Mouse (Mus musculus) embryonic facial prominence, embryonic 11.5 days (tissue): ENCODE results near the gene Rpl6. TPM values are rescaled to one million over a fixed set of nuclear protein-coding genes. Genes with fewer than 3 reads are reported as not detected.

Experiments
- ATAC-seq: fragments of 200-750 bp; cut with Nextera tagmentation; replicated peaks from 2 replicates; pipeline ENCODE4 v1.8.0; 2017; ENCODE audit warnings: low read depth; ENCODE audit not compliant: insufficient number of reproducible peaks, low FRiP score, low TSS enrichment
- DNase-seq: peaks from one replicate; pipeline ENCODE4 v3.0.0-alpha.2; 2015; ENCODE audit warnings: low spot score
- H3K27ac ChIP-seq: fragments of 300-500 bp; sonication (generic); replicated peaks from 2 replicates; pipeline ENCODE4 v1.5.1; 2014; ENCODE audit warnings: mild to moderate bottlenecking, low read depth, low read length, control low read depth
- H3K27me3 ChIP-seq: fragments of 300-500 bp; sonication (generic); 2 replicates; pipeline ENCODE4 v1.6.1; 2014; ENCODE audit warnings: mild to moderate bottlenecking, low read length, moderate library complexity, mixed read lengths; ENCODE audit not compliant: control insufficient read depth, insufficient read depth
- H3K36me3 ChIP-seq: fragments of 300-500 bp; sonication (generic); replicated peaks from 2 replicates; pipeline ENCODE4 v1.6.1; 2014; ENCODE audit warnings: low read depth, mild to moderate bottlenecking, low read length, moderate library complexity, mixed read lengths; ENCODE audit not compliant: control insufficient read depth, insufficient read depth
- H3K4me1 ChIP-seq: fragments of 300-500 bp; sonication (generic); 2 replicates; pipeline ENCODE4 v1.6.1; 2014; ENCODE audit warnings: low read length, mixed read lengths; ENCODE audit not compliant: control insufficient read depth, insufficient read depth
- H3K4me2 ChIP-seq: fragments of 300-500 bp; sonication (generic); 2 replicates; pipeline ENCODE4 v1.6.1; 2014; ENCODE audit warnings: low read depth, mild to moderate bottlenecking, control low read depth, low read length, moderate library complexity
- H3K4me3 ChIP-seq: fragments of 300-500 bp; sonication (generic); 2 replicates; pipeline ENCODE4 v1.5.1; 2014; ENCODE audit warnings: low read depth, low read length, control low read depth
- H3K9ac ChIP-seq: fragments of 300-500 bp; sonication (generic); replicated peaks from 2 replicates; pipeline ENCODE4 v1.6.1; 2014; ENCODE audit warnings: mild to moderate bottlenecking, control low read depth, low read length
- H3K9me3 ChIP-seq: fragments of 300-500 bp; sonication (generic); replicated peaks from 2 replicates; pipeline ENCODE4 v1.6.1; 2016; ENCODE audit warnings: mild to moderate bottlenecking, low read length, inconsistent platforms, mixed read lengths; ENCODE audit not compliant: control insufficient read depth
- WGBS: fragments of 180-500 bp; shearing (Covaris S2); extraction: QIAGEN DNeasy Blood & Tissue Kit; methylation state at CpG from one replicate; pipeline ENCODE4 v1.1.7; 2014; 5-methylcytosine and 5-hydroxymethylcytosine counted together
- polyA plus RNA-seq: library from polyadenylated mRNA; unstranded; fragments of >200 nt; fragmentation: Nextera tagmentation; extraction: Ambion mirVana; gene quantifications from 2 replicates; pipeline ENCODE4 v1.2.1, GENCODE M21; 2014

Gene Rpl6
- polyA plus RNA-seq, 1 experiment from 2014 or later, result 796 TPM

GRCm38 (mm10) chr5:121242261-121242660 lies 38.0 kb downstream of the Rpl6 start:
- Histone ChIP-seq H3K27ac (no peak overlapping the region), H3K9me3 (no peaks in the 10 kb centered on the region), H3K4me3 (no peak overlapping the region), H3K36me3 (no peaks in the 10 kb centered on the region), H3K4me2 (no peak overlapping the region), H3K9ac (no peak overlapping the region), H3K27me3 (no peaks in the 10 kb centered on the region), H3K4me1 (no peaks in the 10 kb centered on the region)
- WGBS, result 47% methylated on average over 1 of the region's 1 CpGs
- ATAC-seq, result no peak
- no peak for DNase-seq

GRCm38 (mm10) chr5:121242701-121243100 lies 38.4 kb downstream of the Rpl6 start:
- ATAC-seq (no peak), DNase-seq (no peak)
- Histone ChIP-seq H3K36me3 (no peaks in the 10 kb centered on the region), H3K4me3 (no peak overlapping the region), H3K9ac (no peak overlapping the region), H3K4me2 (no peak overlapping the region), H3K9me3 (no peaks in the 10 kb centered on the region), H3K27ac (no peak overlapping the region), H3K27me3 (no peaks in the 10 kb centered on the region), H3K4me1 (no peaks in the 10 kb centered on the region)
- 89% methylated on average over 1 of the region's 1 CpGs for WGBS

DNA sequence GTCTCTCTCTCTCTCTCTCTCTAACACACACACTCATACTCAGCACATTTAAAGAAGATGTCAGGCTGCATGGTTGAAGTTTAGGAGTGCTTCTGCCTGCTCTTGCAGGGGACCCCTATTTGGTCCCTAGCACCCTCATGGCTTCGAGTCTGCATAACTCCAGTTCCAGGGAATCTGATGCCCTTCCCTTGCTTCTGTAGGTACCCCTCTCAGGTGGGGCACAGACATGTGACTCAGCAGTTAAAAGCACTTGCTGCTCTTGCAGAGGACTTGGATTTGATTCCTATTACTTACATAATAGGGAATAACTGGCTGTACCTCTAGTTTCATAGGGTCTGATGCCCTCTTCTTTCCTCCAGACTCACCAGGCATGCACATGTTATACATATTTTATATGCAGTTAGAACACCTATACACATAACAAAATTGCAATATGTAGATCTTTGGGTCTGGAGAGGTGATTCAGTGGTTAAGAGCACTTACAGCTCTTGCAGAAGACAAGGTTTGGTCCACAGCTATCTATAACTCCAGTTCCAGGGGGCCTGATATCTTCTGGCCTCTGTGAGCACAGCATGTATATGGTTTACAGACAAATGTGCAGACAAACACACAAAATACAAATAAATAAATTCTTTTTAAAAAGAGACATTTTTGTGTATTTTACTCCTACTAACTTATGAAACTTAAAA lies 39.5 kb downstream of the Rpl6 start:
- H3K9ac ChIP-seq, result no peak overlapping the region
- 83% methylated on average over 1 of the region's 1 CpGs for WGBS
- H3K27me3 ChIP-seq, result no peaks in the 10 kb centered on the region
- H3K4me1 ChIP-seq, result no peaks in the 10 kb centered on the region
- DNase-seq (no peak), ATAC-seq (no peak)
- H3K27ac ChIP-seq, result no peak overlapping the region
- H3K9me3 ChIP-seq, result no peaks in the 10 kb centered on the region
- no peak overlapping the region for H3K4me2 ChIP-seq
- H3K36me3 ChIP-seq, result no peaks in the 10 kb centered on the region
- H3K4me3 ChIP-seq, result no peak overlapping the region

GRCm38 (mm10) chr5:121244365-121244731 lies 40.1 kb downstream of the Rpl6 start:
- Histone ChIP-seq H3K27ac (no peak overlapping the region), H3K27me3 (no peaks in the 10 kb centered on the region), H3K4me3 (no peak overlapping the region), H3K36me3 (no peaks in the 10 kb centered on the region), H3K9me3 (no peaks in the 10 kb centered on the region), H3K9ac (no peak overlapping the region), H3K4me2 (no peak overlapping the region), H3K4me1 (no peaks in the 10 kb centered on the region)
- 94% methylated on average over 5 of the region's 5 CpGs for WGBS
- no peak for ATAC-seq
- DNase-seq, result no peak

- no peak for ATAC-seq
- WGBS, result 85% methylated on average over 7 of the region's 7 CpGs
Measured at GRCm38 (mm10) chr5:121245201-121245600, 40.9 kb downstream of the Rpl6 start.

DNA sequence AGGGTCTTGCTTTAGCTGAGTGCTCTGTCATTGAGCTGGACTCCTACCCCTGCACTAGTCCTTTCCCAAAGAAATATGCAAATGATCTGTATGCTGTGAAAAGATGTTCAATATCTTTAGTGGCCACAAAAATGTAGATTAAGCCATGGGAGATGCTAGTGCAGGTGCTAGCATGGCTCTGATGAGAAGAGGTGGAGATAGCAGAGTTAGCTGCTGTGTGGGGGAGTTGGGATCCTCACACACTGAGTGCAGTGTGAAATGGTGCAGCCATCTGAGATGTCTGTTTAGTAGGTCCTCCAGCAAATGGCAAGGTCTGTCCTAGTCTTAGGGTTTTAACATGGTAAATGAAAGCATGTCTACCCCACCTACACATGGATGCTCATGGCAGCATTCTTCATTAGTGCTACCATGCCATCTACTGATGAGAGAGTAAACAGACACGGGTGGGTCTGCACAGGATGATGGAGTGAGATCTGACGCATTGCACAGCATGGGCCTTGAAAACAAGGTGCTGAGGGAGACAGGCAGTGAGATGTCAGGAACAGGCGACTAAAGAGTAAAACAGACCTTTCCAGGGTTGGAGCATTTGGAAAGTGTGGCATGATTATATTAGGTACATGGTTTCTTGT lies 44.6 kb downstream of the Rpl6 start:
- Histone ChIP-seq H3K4me1 (no peaks in the 10 kb centered on the region), H3K4me3 (no peak overlapping the region), H3K36me3 (peaks cover 1% of the 10 kb centered on the region; the same call in 1 of the 2 replicates), H3K27ac (no peak overlapping the region), H3K4me2 (no peak overlapping the region), H3K9ac (no peak overlapping the region), H3K27me3 (no peaks in the 10 kb centered on the region), H3K9me3 (no peaks in the 10 kb centered on the region)
- WGBS, result 83% methylated on average over 3 of the region's 3 CpGs
- ATAC-seq (no peak), DNase-seq (no peak)

More at GRCm38 (mm10) chr5:121245201-121245600, 40.9 kb downstream of the Rpl6 start:
- Histone ChIP-seq H3K9me3 (no peaks in the 10 kb centered on the region), H3K4me3 (no peak overlapping the region), H3K4me2 (no peak overlapping the region), H3K9ac (no peak overlapping the region), H3K27me3 (no peaks in the 10 kb centered on the region), H3K36me3 (no peaks in the 10 kb centered on the region), H3K27ac (no peak overlapping the region), H3K4me1 (no peaks in the 10 kb centered on the region)
- no peak for DNase-seq

GRCm38 (mm10) chr5:121249693-121250092 lies 45.4 kb downstream of the Rpl6 start:
- no peak overlapping the region for H3K9ac ChIP-seq
- H3K4me2 ChIP-seq, result no peak overlapping the region
- 90% methylated on average over 3 of the region's 3 CpGs for WGBS
- no peaks in the 10 kb centered on the region for H3K27me3 ChIP-seq
- H3K36me3 ChIP-seq, result peaks cover 3% of the 10 kb centered on the region; the same call in 1 of the 2 replicates
- ATAC-seq (no peak), DNase-seq (no peak)
- H3K4me3 ChIP-seq, result no peak overlapping the region
- no peak overlapping the region for H3K27ac ChIP-seq
- H3K9me3 ChIP-seq, result no peaks in the 10 kb centered on the region
- H3K4me1 ChIP-seq, result no peaks in the 10 kb centered on the region

GRCm38 (mm10) chr5:121251813-121252212 lies 47.5 kb downstream of the Rpl6 start:
- H3K27ac ChIP-seq, result no peak overlapping the region
- peaks cover 3% of the 10 kb centered on the region; the same call in 1 of the 2 replicates for H3K36me3 ChIP-seq
- no peaks in the 10 kb centered on the region for H3K9me3 ChIP-seq
- no peaks in the 10 kb centered on the region for H3K27me3 ChIP-seq
- H3K4me1 ChIP-seq, result no peaks in the 10 kb centered on the region
- no peak for ATAC-seq
- no peak overlapping the region for H3K9ac ChIP-seq
- H3K4me2 ChIP-seq, result no peak overlapping the region
- H3K4me3 ChIP-seq, result no peak overlapping the region
- 57% methylated on average over 8 of the region's 8 CpGs for WGBS
- no peak for DNase-seq
